Mouse (Mus musculus): Measurements from ENCODE around the gene Txndc2. TPM values are rescaled to one million over a fixed set of nuclear protein-coding genes. Genes with fewer than 3 reads are reported as not detected.

The Txndc2 gene
- polyA plus RNA-seq, 1 experiment from 2014 or later = not detected

GRCm38 (mm10) chr17:65607574-65608311, 34.2 kb downstream of the Txndc2 start:
- no peak overlapping the region for H3K9ac ChIP-seq
- no peak overlapping the region for H3K4me3 ChIP-seq
- no peaks in the 10 kb centered on the region for H3K27me3 ChIP-seq
- no peak overlapping the region for H3K4me2 ChIP-seq
- H3K4me1 ChIP-seq = peaks cover 55% of the 10 kb centered on the region
- H3K9me3 ChIP-seq = no peaks in the 10 kb centered on the region
- no peak for ATAC-seq (ENCODE audit: borderline replicate concordance, extremely low read depth, low FRiP score, low TSS enrichment)
- 0 out of 2 replicates have a peak, but pooled peaks cover 4% of the 10 kb centered on the region for H3K36me3 ChIP-seq
- WGBS = 52% methylated on average over 7 of the region's 7 CpGs
- 0 out of 2 replicates have a peak overlapping the region, but pooled peaks have one; percentile 33 for H3K27ac ChIP-seq

GRCm38 (mm10) chr17:65606014-65606413, 36.0 kb downstream of the Txndc2 start:
- no peak for ATAC-seq (ENCODE audit: borderline replicate concordance, extremely low read depth, low FRiP score, low TSS enrichment)
- Histone ChIP-seq H3K9me3 (no peaks in the 10 kb centered on the region), H3K27ac (no peak overlapping the region), H3K4me1 (peaks cover 49% of the 10 kb centered on the region), H3K27me3 (no peaks in the 10 kb centered on the region), H3K4me3 (no peak overlapping the region), H3K9ac (no peak overlapping the region), H3K36me3 (0 out of 2 replicates have a peak, but pooled peaks cover 4% of the 10 kb centered on the region), H3K4me2 (no peak overlapping the region)
- WGBS = 73% methylated on average over 4 of the region's 4 CpGs

GRCm38 (mm10) chr17:65604892-65605291, 37.1 kb downstream of the Txndc2 start:
- peaks cover 42% of the 10 kb centered on the region for H3K4me1 ChIP-seq
- ATAC-seq (ENCODE audit: borderline replicate concordance, extremely low read depth, low FRiP score, low TSS enrichment) = no peak
- H3K9me3 ChIP-seq = no peaks in the 10 kb centered on the region
- no peak overlapping the region for H3K9ac ChIP-seq
- no peak overlapping the region for H3K27ac ChIP-seq
- 0 out of 2 replicates have a peak, but pooled peaks cover 4% of the 10 kb centered on the region for H3K36me3 ChIP-seq
- no peak overlapping the region for H3K4me3 ChIP-seq
- H3K4me2 ChIP-seq = no peak overlapping the region
- no peaks in the 10 kb centered on the region for H3K27me3 ChIP-seq

GRCm38 (mm10) chr17:65604315-65604714, 37.7 kb downstream of the Txndc2 start:
- no peak; the same call in 1 of the 2 replicates for ATAC-seq (ENCODE audit: borderline replicate concordance, extremely low read depth, low FRiP score, low TSS enrichment)
- H3K27ac ChIP-seq = no peak overlapping the region
- H3K9me3 ChIP-seq = no peaks in the 10 kb centered on the region
- H3K4me1 ChIP-seq = peaks cover 37% of the 10 kb centered on the region
- no peak overlapping the region for H3K4me2 ChIP-seq
- no peak overlapping the region for H3K9ac ChIP-seq
- H3K27me3 ChIP-seq = no peaks in the 10 kb centered on the region
- H3K36me3 ChIP-seq = 0 out of 2 replicates have a peak, but pooled peaks cover 1% of the 10 kb centered on the region
- H3K4me3 ChIP-seq = no peak overlapping the region

GRCm38 (mm10) chr17:65597857-65598486, 44.0 kb downstream of the Txndc2 start:
- Histone ChIP-seq H3K9ac (no peak overlapping the region), H3K36me3 (peaks cover under 1% of the 10 kb centered on the region; the same call in 1 of the 2 replicates), H3K4me3 (no peak overlapping the region), H3K27me3 (no peaks in the 10 kb centered on the region), H3K4me2 (no peak overlapping the region), H3K9me3 (no peaks in the 10 kb centered on the region), H3K27ac (no peak overlapping the region), H3K4me1 (peaks cover 8% of the 10 kb centered on the region)
- ATAC-seq (ENCODE audit: borderline replicate concordance, extremely low read depth, low FRiP score, low TSS enrichment) = no peak
- WGBS = 74% methylated on average over 3 of the region's 3 CpGs

GRCm38 (mm10) chr17:65594687-65595086, 47.3 kb downstream of the Txndc2 start:
- no peak overlapping the region for H3K27ac ChIP-seq
- H3K9ac ChIP-seq = no peak overlapping the region
- no peaks in the 10 kb centered on the region for H3K9me3 ChIP-seq
- H3K27me3 ChIP-seq = no peaks in the 10 kb centered on the region
- no peak for ATAC-seq (ENCODE audit: borderline replicate concordance, extremely low read depth, low FRiP score, low TSS enrichment)
- H3K4me2 ChIP-seq = no peak overlapping the region
- H3K4me3 ChIP-seq = no peak overlapping the region
- peaks cover 13% of the 10 kb centered on the region; the same call in 1 of the 2 replicates for H3K36me3 ChIP-seq
- peaks cover 8% of the 10 kb centered on the region for H3K4me1 ChIP-seq
- 85% methylated on average over 8 of the region's 8 CpGs for WGBS

Other genes with a start within 250 kb of the Txndc2 start
- 0.34 and 0.54 TPM in 2 replicates for gene Tmem232, start 101.4 kb downstream of the Txndc2 start, polyA plus RNA-seq (2015; fragmentation: Nextera tagmentation; extraction: Ambion mirVana)
- gene Vapa, start 28.6 kb downstream of the Txndc2 start, polyA plus RNA-seq (2015; fragmentation: Nextera tagmentation; extraction: Ambion mirVana) = 191 and 196 TPM in 2 replicates
- 36.3 and 36.7 TPM in 2 replicates for gene Rab31, start 130.6 kb upstream of the Txndc2 start, polyA plus RNA-seq (2015; fragmentation: Nextera tagmentation; extraction: Ambion mirVana)
- gene Ppp4r1, start 140.4 kb upstream of the Txndc2 start, polyA plus RNA-seq (2015; fragmentation: Nextera tagmentation; extraction: Ambion mirVana) = 42.2 and 42.8 TPM in 2 replicates
- 74.2 and 81.9 TPM in 2 replicates for gene Ralbp1, start 243.6 kb upstream of the Txndc2 start, polyA plus RNA-seq (2015; fragmentation: Nextera tagmentation; extraction: Ambion mirVana)